Mouse (Mus musculus) A20 (cell line): Measurements from ENCODE around the gene Tnrc6a.

ENCODE experiments used
- DNase-seq: peaks from one replicate; pipeline ENCODE4 v3.0.0-alpha.2; 2011; ENCODE audit warnings: low read depth, low spot score

Gene Tnrc6a

DNA sequence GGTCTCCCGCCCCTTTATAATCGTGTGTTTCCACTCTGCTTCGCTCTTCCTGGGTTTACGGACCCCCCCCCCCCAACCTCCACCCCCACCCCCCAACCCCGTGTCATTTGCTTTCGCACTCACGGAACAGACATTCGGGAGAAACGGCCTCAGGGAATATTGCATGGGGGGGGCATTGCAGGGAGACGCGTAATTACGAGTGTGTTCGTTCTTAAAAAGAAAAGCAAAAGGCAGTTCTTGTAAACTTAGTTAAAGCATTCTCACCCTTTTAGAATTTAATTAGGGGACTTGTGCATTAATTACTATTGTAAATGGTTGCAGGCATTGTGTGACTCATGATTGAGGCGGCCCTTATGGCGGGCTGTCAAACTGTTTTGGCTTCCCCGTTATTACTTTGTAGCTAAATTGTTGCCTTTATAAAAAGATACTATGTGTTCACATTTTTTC lies 1.1 kb downstream of the Tnrc6a start:
- peak; percentile 39 for DNase-seq

DNA sequence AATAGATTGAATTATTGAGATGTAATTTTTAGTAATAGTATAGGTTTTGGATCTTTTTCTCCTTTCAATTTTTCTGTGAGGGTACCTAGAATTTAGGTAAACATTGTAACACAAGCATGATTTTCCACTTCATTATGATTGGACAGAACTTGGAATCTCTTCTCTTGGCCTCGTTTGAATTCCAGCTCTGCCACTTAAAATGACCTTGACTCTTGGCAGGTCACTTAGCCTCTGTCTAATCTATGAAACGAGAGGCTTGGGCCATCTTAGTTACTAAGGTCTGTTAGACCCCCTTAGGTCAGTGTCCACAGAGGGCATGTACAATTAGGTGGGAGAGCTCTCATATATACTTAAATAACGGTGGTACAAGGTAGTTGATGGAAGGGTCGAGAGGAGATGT lies 2.4 kb downstream of the Tnrc6a start:
- DNase-seq: no peak

DNA sequence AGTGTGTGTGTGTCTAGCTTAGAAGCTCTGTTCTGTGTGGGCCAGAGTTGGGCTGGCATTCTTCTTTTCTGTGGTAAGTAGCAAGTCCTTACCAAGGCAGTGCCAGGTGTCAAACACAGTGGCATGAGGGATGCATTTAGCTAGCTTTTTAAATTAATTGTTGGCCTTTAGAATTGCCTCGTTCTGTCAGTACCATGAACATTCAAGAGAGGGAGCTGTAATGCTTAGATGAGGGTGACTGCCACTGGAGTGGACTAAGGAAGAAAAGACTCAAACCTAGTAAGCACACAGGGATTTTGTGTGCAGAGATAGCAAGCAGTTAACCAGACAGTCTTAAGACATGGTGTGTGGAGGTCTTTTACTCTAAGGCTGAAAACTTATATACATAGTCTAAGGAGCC lies 3.6 kb downstream of the Tnrc6a start:
- peak; percentile 44 for DNase-seq

DNA sequence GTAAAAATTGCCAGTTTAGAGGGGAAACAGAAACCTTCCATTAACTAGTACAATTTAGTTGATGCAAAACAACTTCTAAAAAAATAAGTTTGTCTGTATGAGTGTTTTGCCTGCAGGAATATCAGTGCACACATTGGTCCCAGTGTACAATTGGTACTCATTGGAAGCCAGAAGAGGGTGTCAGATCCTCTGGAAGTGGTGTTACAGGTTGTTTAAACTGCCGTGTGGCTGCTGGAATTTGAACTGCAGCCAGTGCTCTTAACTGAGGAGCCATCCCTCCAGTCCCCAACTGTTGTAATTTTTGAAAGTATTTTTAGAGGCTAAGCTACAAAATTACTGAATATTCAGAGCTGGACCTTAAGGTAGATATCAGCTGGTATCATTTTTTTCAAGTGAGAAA lies 4.3 kb downstream of the Tnrc6a start:
- DNase-seq: no peak

DNA sequence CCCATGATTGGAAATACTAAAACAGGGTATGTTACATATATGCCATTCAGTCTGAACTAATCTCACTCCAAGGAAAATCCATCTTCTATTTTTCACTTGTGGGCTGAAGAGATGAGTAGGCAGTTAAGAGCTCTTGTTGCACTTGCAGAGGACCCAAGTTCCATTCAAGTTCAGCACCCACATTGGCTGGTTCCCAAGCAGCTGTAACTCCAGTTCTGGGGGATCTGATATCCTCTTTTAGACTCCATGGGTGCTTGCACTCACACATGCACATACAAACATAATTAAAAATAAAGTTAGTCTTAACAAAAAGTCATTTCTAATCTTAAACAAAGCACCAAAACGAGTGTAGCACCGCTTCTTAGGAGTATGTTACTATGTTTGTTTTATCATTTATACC lies 5.4 kb downstream of the Tnrc6a start:
- peak; percentile 11 for DNase-seq

DNA sequence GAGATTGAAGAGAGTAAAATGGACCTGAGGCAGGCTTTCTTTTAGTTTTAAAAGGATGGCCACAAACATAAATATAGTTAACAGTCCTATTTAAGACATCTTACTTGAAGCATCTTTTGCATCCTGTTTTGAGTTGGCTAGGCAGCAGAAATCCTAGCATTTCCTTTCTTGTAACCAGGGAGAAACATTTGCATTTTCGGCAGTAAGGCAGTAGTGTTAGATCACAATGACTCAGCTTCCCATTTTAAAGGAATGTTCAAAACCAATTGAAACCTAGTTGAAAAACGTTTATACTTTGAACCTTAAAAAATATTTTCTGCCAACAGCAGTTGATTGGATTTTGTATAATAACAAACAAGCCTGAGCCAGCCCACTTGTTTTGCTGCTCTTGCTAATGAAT lies 6.5 kb downstream of the Tnrc6a start:
- DNase-seq: peak; percentile 59

DNA sequence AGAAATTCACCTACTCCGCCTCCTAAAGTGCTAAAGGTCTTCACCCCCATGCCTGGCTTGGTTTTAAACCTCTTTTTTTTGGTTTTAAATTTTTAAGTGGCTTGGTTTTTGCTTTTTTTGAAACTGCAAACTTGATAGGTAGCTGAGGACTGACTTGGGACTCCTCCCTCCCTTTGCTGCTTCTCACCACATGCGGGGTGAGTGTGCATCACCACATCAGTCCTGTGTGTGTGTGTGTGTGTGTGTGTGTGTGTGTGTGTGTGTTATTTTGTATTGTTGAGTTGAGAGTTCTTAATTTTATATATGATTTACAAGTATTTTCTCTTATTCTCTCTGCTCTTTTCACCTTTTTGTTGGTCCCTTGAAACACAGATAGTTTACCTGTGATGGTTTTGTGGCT lies 8.7 kb downstream of the Tnrc6a start:
- no peak for DNase-seq

DNA sequence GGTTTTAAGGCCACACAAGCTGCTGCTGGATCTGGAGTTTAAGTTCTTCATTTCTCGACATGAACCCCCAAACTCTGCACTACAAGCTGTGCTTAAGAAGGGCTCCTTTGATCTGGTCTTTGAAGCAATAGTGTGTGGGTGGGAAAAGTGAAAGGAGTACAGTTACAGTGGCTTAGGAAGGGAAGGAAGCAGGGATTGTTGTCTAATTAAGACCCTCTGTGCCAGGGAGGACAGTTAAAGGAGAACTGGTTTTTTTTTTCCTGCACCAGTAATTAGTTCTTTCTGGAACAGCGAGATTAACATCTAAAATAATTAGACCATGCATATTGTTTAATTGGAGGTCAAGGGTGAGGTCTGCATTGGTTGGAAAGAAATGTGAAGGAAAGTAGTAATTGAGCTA lies 11.2 kb downstream of the Tnrc6a start:
- no peak for DNase-seq

DNA sequence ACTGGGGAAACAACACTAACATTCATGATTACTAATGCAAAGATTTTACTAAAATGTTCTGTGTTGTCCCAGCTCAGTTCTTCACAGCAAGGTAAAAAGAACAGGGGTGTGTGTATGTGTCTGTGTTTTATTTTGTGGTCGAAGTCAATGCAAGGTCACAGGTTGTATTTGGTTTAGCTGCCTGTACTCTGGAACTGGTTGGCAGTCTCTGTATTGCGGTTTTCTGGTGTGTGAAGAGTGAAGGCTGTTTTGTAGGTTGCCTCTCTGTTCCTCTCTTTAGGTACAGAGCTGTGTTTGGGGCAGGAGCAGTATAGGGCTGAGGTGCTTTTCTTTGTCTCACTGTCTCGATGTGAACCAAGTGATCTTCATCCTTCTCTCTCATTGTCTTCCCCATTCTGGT lies 12.0 kb downstream of the Tnrc6a start:
- DNase-seq: no peak

DNA sequence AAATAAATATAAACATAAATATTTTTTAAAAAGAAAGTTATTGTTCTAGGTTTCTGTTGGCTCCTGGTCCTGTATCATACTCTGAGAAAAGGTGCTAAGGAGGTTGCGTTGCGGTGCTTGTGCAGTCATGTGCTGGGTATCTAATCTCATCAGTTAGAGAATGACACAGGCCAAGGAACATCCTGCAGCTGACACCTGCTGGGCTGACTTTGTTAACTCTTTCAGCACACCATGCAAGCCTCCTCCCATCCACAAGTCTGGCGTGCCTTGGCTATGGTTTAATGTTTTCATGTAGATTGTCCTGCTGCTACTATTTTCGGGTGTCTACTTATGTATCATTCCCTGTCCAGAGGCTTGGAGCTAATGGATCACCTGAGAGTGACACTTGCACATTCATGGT lies 14.3 kb downstream of the Tnrc6a start:
- DNase-seq: no peak

DNA sequence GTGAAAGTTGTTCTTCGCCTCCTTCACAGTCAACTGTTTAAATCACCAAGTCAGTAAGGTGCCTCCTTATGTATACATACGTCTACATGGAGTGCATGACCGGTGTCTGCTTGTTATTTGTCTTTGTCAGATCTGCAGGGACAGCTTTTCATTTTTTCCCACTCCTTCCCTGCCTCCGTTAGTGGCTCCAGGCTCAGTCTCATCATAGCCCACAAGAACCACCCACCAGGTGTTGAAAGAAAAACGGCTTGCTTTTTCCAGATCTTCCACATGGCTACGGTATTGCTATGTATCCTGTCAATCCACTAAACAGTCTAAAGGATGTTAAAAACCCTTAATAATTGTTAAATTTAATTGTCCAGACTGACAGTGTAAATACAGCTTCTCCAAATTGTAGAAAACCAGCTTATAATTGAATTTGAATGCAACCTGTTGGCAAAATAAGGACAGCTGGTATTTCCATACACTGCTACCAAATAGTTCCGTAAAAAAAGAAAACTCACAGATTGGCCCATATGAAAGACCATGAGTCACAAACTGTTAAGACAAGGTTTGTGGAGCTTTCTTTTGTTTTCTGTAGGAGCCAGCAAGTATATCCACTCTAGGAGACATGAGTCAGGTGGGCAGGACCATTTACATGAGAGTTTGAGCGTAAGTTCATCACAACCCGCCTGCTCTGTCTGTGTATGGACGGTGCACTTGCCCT lies 22.6 kb downstream of the Tnrc6a start:
- no peak for DNase-seq

DNA sequence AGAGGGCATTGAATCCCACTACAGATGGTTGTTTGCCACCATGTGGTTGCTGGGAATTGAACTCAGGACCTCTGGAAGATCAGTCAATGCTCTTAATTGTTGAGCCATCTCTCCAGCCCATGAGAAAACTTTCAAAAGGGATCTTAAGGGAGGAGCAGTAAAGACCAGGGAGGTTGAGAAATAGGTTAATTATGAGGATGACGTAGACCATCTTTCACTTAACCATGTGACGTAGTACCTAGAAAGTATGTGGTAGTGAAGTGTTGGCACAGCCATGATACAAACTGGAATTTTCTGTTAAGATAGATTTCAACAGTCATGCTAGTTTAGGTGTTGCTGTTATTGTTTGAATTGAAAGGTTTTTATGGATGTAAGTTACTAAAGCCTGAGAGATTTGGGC lies 24.1 kb downstream of the Tnrc6a start:
- DNase-seq: no peak

DNA sequence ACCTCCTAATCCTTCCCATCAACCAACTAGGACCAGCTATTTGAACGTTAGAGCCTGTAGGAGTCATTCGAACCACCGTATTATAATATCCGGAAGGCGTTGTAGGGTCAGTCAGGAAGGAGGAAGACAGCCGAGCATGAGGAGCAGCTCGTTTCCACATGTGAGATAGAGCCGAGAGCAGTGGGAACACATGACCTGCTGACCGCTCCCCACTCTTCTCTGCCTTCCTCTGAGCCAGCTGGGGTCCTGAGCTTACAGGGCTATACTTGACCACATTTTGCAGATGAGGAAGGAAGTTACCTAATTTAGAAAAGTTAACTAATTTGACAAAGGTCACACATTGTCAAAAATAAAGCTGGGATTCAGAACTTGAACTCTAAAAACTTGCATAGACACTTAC lies 25.2 kb downstream of the Tnrc6a start:
- no peak for DNase-seq

DNA sequence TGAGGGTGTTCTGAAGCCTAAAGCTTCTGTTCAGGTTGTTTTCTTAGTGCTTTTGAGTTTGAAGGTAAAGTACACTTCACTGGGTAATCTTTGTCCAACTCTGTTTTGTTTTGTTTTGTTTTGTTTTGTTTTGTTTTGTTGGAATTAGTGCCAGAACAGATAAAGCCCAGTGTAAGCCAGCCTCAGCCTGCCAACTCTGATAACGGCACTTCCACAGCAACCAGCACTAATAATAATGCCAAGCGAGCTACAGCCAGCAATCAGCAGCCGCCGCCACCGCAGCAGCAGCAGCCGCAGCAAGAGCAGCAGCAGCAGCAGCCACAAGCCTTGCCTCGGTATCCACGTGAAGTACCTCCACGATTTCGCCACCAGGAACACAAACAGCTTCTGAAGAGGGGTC lies 38.7 kb downstream of the Tnrc6a start:
- DNase-seq: no peak

DNA sequence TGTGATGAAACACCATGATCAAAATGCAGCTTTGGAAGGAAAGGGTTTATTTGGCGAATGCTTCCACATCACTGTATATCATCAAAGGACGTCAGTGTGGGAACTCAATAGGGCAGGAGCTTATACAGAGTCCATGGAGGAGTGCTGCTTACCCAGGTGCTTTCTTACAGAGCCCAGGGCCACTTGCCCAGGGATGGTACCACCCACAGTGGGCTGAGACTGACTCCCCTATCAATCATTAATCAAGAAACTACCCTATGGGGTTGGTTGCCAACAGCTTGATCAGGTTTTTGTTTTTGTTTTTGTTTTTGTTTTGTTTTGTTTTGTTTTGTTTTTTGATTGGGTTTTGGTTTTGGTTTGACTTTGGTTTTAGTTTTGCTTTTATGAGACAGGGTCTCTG lies 43.8 kb downstream of the Tnrc6a start:
- no peak for DNase-seq

DNA sequence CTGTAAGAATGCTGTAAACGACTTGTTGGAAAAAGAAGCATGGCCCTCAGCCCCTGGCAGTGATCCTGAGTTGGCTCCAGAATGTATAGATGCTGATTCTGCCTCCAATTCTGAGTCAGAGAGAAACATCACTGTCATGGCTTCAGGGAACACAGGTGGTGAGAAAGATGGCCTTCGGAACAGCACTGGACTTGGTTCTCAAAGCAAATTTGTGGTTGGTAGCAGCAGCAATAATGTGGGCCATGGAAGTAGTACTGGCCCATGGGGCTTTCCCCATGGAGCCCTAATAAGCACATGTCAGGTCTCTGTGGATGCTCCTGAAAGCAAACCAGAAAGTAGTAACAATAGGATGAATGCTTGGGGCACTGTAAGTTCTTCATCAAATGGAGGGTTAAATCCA lies 45.9 kb downstream of the Tnrc6a start:
- DNase-seq: no peak

DNA sequence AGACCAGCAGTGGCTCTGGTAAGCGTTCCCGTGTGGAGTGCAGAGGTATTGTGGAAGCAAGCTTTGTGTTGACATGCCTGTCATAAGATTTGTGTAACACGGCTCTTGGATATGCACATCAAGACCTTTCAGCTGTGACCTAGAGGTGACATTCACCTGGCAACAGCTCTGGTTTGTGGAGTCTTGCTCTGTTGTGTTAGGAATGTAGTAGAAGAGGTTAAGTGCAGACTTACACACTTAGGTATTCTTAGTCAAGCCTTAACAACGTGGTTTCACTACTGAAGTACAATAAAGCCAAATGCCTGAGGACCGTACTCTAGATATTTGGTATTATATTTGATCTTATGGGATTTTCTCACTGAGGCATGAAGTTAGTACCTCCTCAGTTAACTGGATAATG lies 48.4 kb downstream of the Tnrc6a start:
- DNase-seq: no peak

DNA sequence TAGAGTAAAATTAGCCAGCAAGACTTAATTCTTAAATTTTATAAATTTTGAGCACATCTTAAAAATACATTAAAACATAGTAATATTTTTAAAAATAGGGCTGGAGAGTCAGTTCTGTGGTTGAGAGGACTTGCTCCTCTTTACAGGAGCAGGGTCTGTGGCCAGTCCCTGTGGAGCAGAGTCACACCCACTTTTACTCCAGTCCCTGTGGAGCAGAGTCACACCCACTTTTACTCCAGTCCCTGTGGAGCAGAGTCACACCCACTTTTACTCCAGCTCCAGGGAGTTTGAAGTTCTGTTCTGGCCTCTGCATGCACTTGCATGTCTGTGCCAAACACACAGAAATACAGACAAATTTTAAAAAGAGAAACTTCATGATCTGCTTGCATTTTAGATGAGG lies 53.5 kb downstream of the Tnrc6a start:
- no peak for DNase-seq

DNA sequence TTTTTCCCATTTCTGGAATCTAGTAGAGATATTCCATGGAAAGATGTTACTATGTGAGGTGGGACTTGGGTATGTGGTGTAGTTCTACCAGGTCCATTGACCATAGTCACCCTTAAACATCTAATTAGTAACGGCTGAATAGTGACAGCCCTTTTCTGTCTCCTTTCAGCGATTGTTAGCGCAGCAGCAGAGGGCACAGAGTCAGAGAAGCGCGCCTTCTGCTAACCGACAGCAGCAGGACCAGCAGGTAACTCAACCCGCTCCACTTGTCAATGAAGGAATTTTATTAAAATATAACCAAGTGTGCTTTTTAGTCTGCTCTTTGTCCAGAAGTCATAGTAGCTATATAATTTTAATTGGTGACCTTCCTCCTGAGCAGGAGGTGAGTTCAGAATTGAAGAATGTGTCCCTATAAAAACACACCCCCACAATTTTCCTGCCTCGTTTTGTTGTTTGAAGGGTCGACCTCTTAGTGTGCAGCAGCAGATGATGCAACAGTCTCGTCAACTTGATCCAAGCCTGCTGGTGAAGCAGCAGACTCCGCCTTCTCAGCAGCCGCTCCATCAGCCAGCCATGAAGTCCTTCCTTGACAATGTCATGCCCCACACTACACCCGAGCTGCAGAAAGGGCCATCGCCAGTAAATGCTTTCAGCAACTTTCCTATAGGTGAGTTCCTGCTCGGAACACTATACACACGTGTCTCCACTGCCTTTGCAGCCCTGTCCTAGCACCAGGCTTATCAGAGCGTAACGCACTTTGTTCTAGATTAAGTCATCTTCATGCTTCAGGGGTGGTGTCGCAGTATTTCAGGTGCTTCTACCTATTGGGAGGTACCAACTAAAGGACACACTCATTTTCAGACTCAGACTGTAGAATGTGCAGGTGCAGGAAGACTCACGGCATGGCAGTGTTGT lies 58.4 kb downstream of the Tnrc6a start:
- no peak for DNase-seq

DNA sequence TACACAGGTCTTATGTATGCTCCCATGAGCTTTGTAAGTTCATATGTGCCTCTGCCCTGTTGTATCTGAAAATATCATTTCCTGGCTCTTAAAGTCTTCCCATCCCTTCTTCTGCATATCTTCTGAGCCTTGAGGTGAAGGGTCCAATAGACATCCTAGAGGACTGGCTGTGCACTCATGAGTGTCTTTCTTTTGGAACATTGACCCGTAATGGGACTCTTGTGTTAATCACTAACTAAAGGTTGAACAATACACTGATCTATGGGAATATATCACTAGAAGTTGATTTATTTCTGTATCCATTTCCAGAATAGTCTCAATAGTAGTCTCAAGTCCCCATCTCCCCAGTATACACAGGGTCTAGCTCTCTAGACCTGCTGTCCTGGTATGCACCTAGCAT lies 61.2 kb downstream of the Tnrc6a start:
- DNase-seq: no peak

DNA sequence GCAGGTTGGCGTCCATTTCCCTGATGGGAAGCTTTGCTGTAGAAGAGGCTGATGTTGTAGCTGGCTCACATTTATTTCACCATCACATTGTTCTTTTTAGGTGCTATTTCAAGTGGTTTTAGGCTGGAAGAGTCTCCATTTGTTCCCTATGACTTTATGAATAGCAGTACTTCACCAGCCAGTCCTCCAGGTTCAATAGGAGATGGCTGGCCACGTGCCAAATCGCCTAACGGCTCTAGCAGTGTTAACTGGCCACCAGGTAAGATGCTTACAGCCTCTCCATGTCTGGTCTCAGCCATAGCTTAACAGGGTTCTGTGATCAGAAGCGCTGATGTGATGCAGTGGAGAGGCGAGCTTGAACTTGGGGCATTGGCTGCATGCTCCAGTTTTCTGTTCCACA lies 62.8 kb downstream of the Tnrc6a start:
- DNase-seq: no peak

DNA sequence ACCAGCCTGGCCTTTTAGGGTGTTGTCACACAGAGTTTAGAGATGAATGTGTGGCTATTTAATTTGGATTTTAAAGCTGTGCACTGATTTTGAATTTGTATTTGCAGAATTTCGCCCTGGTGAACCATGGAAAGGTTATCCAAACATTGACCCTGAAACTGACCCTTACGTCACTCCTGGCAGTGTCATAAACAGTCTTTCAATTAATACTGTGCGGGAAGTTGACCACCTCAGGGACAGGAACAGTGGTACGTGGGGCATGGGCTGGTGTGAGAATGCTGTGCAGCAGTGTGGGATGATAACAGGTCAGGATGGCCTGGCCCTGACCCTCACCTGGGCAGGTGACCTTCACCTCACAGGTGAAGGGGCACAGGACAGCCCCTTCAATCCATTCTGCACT lies 63.6 kb downstream of the Tnrc6a start:
- DNase-seq: no peak

DNA sequence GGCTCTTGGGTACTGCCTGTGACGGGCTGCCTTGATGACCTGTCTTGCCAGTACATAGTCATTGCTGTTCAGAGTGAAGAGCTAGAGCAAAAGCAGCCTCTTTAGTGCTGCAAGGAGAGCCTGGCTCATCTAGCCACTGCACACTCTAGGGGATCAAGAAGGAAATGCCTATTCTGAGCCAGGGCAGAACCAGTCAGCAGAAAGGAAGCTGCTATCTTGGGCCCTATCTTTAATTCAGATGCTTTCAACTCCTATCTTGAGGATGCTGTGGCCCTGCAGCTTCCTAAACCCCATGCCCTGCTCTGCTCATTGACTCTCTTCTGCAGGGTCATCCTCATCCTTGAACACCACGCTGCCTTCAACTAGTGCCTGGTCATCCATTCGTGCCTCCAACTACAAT lies 64.8 kb downstream of the Tnrc6a start:
- no peak for DNase-seq
